Mouse (Mus musculus) heart, postnatal 0 days (tissue): Measurements from ENCODE around the gene Ccnb3.

Experiments
- CTCF ChIP-seq: IDR thresholded peaks from 2 replicates; pipeline ENCODE4 v1.5.1; 2016; ENCODE audit warnings: antibody characterized with exemption, control low read depth, low read depth
- EP300 ChIP-seq: IDR thresholded peaks from 2 replicates; pipeline ENCODE4 v1.6.1; 2016; ENCODE audit warnings: antibody characterized with exemption, low read depth

- TF ChIP-seq CTCF (peak; percentile 19; the same call in 1 of the 2 replicates), EP300 (no peak)
Observed at GRCm38 (mm10) chrX:7057056-7057455, 15.6 kb upstream of the Ccnb3 start.
